In genomic region chr10:111539724-111540324, GRCm38 (mm10) we compare ENCODE assay signal across 8 mouse cellular contexts. TPM values are rescaled to one million over a fixed set of nuclear protein-coding genes. Genes with fewer than 3 reads are reported as not detected.
A peak's percentile ranks its signal among the peaks of the same experiment; 100 is the strongest.
DNase-seq lines count a peak whose midpoint lies in the region; ATAC-seq lines count a peak whose summit lies in the region.

No protein-coding gene starts in this region.

- WGBS in forebrain, embryonic 14.5 days = 39% methylated on average over 9 of the region's 9 CpGs
- 44% methylated on average over 9 of the region's 9 CpGs for WGBS in hindbrain, embryonic 11.5 days
- 40% methylated on average over 9 of the region's 9 CpGs for WGBS in stomach, embryonic 15.5 days

- H3K9me3 ChIP-seq in forebrain, embryonic 14.5 days (replicated peaks; ENCODE audit: control insufficient read depth, low read length) = no peaks in the 10 kb centered on the region
- H3K9me3 ChIP-seq in hindbrain, embryonic 11.5 days (ENCODE audit: control insufficient read depth, low read length) = no peaks in the 10 kb centered on the region
- no peaks in the 10 kb centered on the region for H3K9me3 ChIP-seq in stomach, embryonic 15.5 days

- no peak overlapping the region for H3K9ac ChIP-seq in forebrain, embryonic 14.5 days (ENCODE audit: low read length)
- H3K9ac ChIP-seq in hindbrain, embryonic 11.5 days (ENCODE audit: low read depth, low read length) = no peak overlapping the region
- no peak overlapping the region for H3K9ac ChIP-seq in stomach, embryonic 15.5 days

- H3K27me3 ChIP-seq in forebrain, embryonic 14.5 days (replicated peaks; ENCODE audit: control insufficient read depth, insufficient read depth, low read length) = no peaks in the 10 kb centered on the region
- H3K27me3 ChIP-seq in hindbrain, embryonic 11.5 days (ENCODE audit: control insufficient read depth, insufficient read depth, low read length) = no peaks in the 10 kb centered on the region
- H3K27me3 ChIP-seq in stomach, embryonic 15.5 days (replicated peaks) = no peaks in the 10 kb centered on the region

- H3K4me2 ChIP-seq in forebrain, embryonic 14.5 days (ENCODE audit: low read length) = no peak overlapping the region
- H3K4me2 ChIP-seq in hindbrain, embryonic 11.5 days (replicated peaks; ENCODE audit: low read depth, low read length) = no peak overlapping the region
- no peak overlapping the region for H3K4me2 ChIP-seq in stomach, embryonic 15.5 days

- no peaks in the 10 kb centered on the region for H3K36me3 ChIP-seq in forebrain, embryonic 14.5 days (ENCODE audit: control insufficient read depth, insufficient read depth, low read length)
- H3K36me3 ChIP-seq in hindbrain, embryonic 11.5 days (ENCODE audit: control insufficient read depth, insufficient read depth, low read length) = no peaks in the 10 kb centered on the region
- H3K36me3 ChIP-seq in stomach, embryonic 15.5 days = no peaks in the 10 kb centered on the region

- DNase-seq in thymus, postnatal 25 days = peak; percentile 34
- DNase-seq in thymus, adult 18-20 months = no peak
- DNase-seq in forebrain, embryonic 14.5 days (ENCODE audit: low spot score) = no peak
- DNase-seq in hindbrain, embryonic 11.5 days (ENCODE audit: low spot score) = no peak
- peak; percentile 54 to 80 for DNase-seq in left cerebral cortex, adult 18-20 months (ENCODE audit: low spot score in 2 of 2)
- DNase-seq in lung, postnatal 4 days = peak; percentile 75 to 83

- peak; percentile 33 for ATAC-seq in forebrain, embryonic 14.5 days
- peak; percentile 61; the same call in 1 of the 2 replicates for ATAC-seq in hindbrain, embryonic 11.5 days (ENCODE audit: low FRiP score)
- ATAC-seq in stomach, embryonic 15.5 days (ENCODE audit: insufficient read depth, low FRiP score, low read depth) = peak; percentile 47; the same call in 1 of the 2 replicates
- ATAC-seq in cerebellum, adult (ENCODE audit: insufficient number of reproducible peaks, low FRiP score, low TSS enrichment) = no peak

- H3K4me3 ChIP-seq in forebrain, embryonic 14.5 days (ENCODE audit: low read depth, low read length) = no peak overlapping the region
- H3K4me3 ChIP-seq in hindbrain, embryonic 11.5 days (ENCODE audit: low read depth, low read length) = no peak overlapping the region
- no peak overlapping the region for H3K4me3 ChIP-seq in stomach, embryonic 15.5 days (replicated peaks)

- H3K27ac ChIP-seq in forebrain, embryonic 14.5 days (ENCODE audit: low read depth, low read length) = 0 out of 2 replicates have a peak overlapping the region, but pooled peaks have one; percentile 17
- H3K27ac ChIP-seq in hindbrain, embryonic 11.5 days (ENCODE audit: low read depth, low read length) = peak overlapping the region; percentile 6; the same call in 1 of the 2 replicates
- H3K27ac ChIP-seq in stomach, embryonic 15.5 days = peak overlapping the region; percentile 78

- H3K4me1 ChIP-seq in forebrain, embryonic 14.5 days (ENCODE audit: control insufficient read depth, insufficient read depth, low read length) = 0 out of 2 replicates have a peak, but pooled peaks cover 4% of the 10 kb centered on the region
- no peaks in the 10 kb centered on the region; the same call in none of the 2 replicates for H3K4me1 ChIP-seq in hindbrain, embryonic 11.5 days (replicated peaks; ENCODE audit: control insufficient read depth, insufficient read depth, low read length)
- peaks cover 28% of the 10 kb centered on the region for H3K4me1 ChIP-seq in stomach, embryonic 15.5 days

RNA-seq across cellular contexts. Expression of gene Phlda1, which starts 33.7 kb away (rescaled TPM):
- 20.5 and 25.6 TPM in 2 replicates for polyA plus RNA-seq in forebrain, embryonic 14.5 days (2014; fragmentation: Nextera tagmentation; extraction: Ambion mirVana)
- polyA plus RNA-seq in hindbrain, embryonic 11.5 days (2014; fragmentation: Nextera tagmentation; extraction: Ambion mirVana) = 30.0 TPM in 2 replicates
- 10 to 100 TPM; 39.6 to 40.9 TPM for total RNA-seq in left cerebral cortex, adult 18-20 months (2021)
- polyA plus RNA-seq in stomach, embryonic 15.5 days (2015; fragmentation: Nextera tagmentation; extraction: Ambion mirVana) = 44.7 and 58.3 TPM in 2 replicates

Comparison
In these comparisons a context has a peak if more than half of its experiments do, and no peak if none do; other contexts are left out.
1. DNase-seq: peak in thymus, postnatal 25 days (single experiment), left cerebral cortex, adult 18-20 months (2 of 2) and lung, postnatal 4 days (2 of 2); none in thymus, adult 18-20 months (0 of 2), forebrain, embryonic 14.5 days (single experiment) and hindbrain, embryonic 11.5 days (single experiment).
2. H3K27ac ChIP-seq: peak in every context shown above with its lines; median percentile 78 in stomach, embryonic 15.5 days; 17 in forebrain, embryonic 14.5 days; 6 in hindbrain, embryonic 11.5 days.